Mouse (Mus musculus): ENCODE measurements around the gene Tssk2.

Tssk2 gene

GRCm38 (mm10) chr16:17911052-17911595, 12.7 kb downstream of the Tssk2 start, which contains the start of gene Ess2:
Gene Ess2, minus strand, starts transcription at chr16:17911348.
- peak; percentile 96 for DNase-seq (ENCODE audit: low spot score)

GRCm38 (mm10) chr16:17914307-17915249, 16.1 kb downstream of the Tssk2 start, which contains the start of gene Gsc2:
Gene Gsc2, minus strand, starts transcription at chr16:17915059.
- no peak for DNase-seq (ENCODE audit: low spot score)

GRCm38 (mm10) chr16:17920586-17920985, 22.1 kb downstream of the Tssk2 start:
- DNase-seq (ENCODE audit: low spot score) = peak; percentile 35

GRCm38 (mm10) chr16:17921325-17922162, 23.1 kb downstream of the Tssk2 start:
- peak; percentile 97 for DNase-seq (ENCODE audit: low spot score)

- DNase-seq (ENCODE audit: low spot score) = peak; percentile 55
These were observed 23.7 kb downstream of the Tssk2 start for GRCm38 (mm10) chr16:17922163-17922538.

GRCm38 (mm10) chr16:17927351-17928082, 29.1 kb downstream of the Tssk2 start:
- DNase-seq (ENCODE audit: low spot score) = peak; percentile 39

- peak; percentile 77 for DNase-seq (ENCODE audit: low spot score)
These were observed 29.7 kb downstream of the Tssk2 start, which contains the start of gene Slc25a1 for GRCm38 (mm10) chr16:17928087-17928580. Gene Slc25a1, minus strand, starts transcription at chr16:17928219.

- DNase-seq (ENCODE audit: low spot score) = peak; percentile 94
These were observed 30.2 kb downstream of the Tssk2 start for GRCm38 (mm10) chr16:17928627-17929104.

GRCm38 (mm10) chr16:17929211-17929610, 30.8 kb downstream of the Tssk2 start:
- no peak for DNase-seq (ENCODE audit: low spot score)

- no peak for DNase-seq (ENCODE audit: low spot score)
These were observed 31.2 kb downstream of the Tssk2 start for GRCm38 (mm10) chr16:17929631-17930030.

GRCm38 (mm10) chr16:17931906-17932460, 33.5 kb downstream of the Tssk2 start:
- no peak for DNase-seq (ENCODE audit: low spot score)

- no peak for DNase-seq (ENCODE audit: low spot score)
These were observed 35.4 kb downstream of the Tssk2 start for GRCm38 (mm10) chr16:17933594-17934444.

- DNase-seq (ENCODE audit: low spot score) = no peak
These were observed 36.0 kb downstream of the Tssk2 start for GRCm38 (mm10) chr16:17934445-17934910.

GRCm38 (mm10) chr16:17936776-17937175, 38.3 kb downstream of the Tssk2 start:
- no peak for DNase-seq (ENCODE audit: low spot score)

GRCm38 (mm10) chr16:17938187-17938586, 39.8 kb downstream of the Tssk2 start:
- DNase-seq (ENCODE audit: low spot score) = no peak

- peak; percentile 86 for DNase-seq (ENCODE audit: low spot score)
These were observed 40.4 kb downstream of the Tssk2 start for GRCm38 (mm10) chr16:17938821-17939220.

- DNase-seq (ENCODE audit: low spot score) = peak; percentile 23
These were observed 40.9 kb downstream of the Tssk2 start for GRCm38 (mm10) chr16:17939255-17939751.

GRCm38 (mm10) chr16:17943466-17943865, 45.0 kb downstream of the Tssk2 start:
- no peak for DNase-seq (ENCODE audit: low spot score)

- DNase-seq (ENCODE audit: low spot score) = no peak
These were observed 46.8 kb downstream of the Tssk2 start for GRCm38 (mm10) chr16:17945081-17945831.
